Mouse (Mus musculus) cerebellum, adult 2 months (tissue): ENCODE measurements around the gene Kazn. TPM values are rescaled to one million over a fixed set of nuclear protein-coding genes. Genes with fewer than 3 reads are reported as not detected.
A peak's percentile ranks its signal among the peaks of the same experiment; 100 is the strongest.

Source experiments
- DNase-seq, 2 experiments: peaks; one replicate each; pipeline ENCODE4 v3.0.0; 2021
- H3K27ac ChIP-seq: fragments of 200-500 bp; 2 replicates; pipeline ENCODE4 v1.5.1; 2012; ENCODE audit warnings: low read length, control low read depth, inconsistent platforms; ENCODE audit not compliant: insufficient read depth
- H3K27me3 ChIP-seq: fragments of 200-500 bp; 2 replicates; pipeline ENCODE4 v1.6.1; 2012; ENCODE audit warnings: inconsistent platforms, mild to moderate bottlenecking, low read length, moderate library complexity; ENCODE audit not compliant: control insufficient read depth, insufficient read depth
- H3K4me1 ChIP-seq: fragments of 200-500 bp; 2 replicates; pipeline ENCODE4 v1.6.1; 2011; ENCODE audit warnings: low read length; ENCODE audit not compliant: control insufficient read depth, insufficient read depth
- H3K4me3 ChIP-seq: fragments of 200-500 bp; replicated peaks from 2 replicates; pipeline ENCODE3; 2011; ENCODE audit warnings: mild to moderate bottlenecking, low read depth, low read length, control low read depth; ENCODE audit not compliant: insufficient read depth
- CTCF ChIP-seq: fragments of 200-500 bp; IDR thresholded peaks from 2 replicates; pipeline ENCODE4 v1.5.1; 2011; ENCODE audit warnings: low read depth, mild to moderate bottlenecking, control low read depth, low read length, moderate library complexity, borderline replicate concordance; ENCODE audit not compliant: insufficient read depth
- POLR2A ChIP-seq: fragments of 200-500 bp; IDR thresholded peaks from 2 replicates; pipeline ENCODE4 v1.6.1; 2011; ENCODE audit warnings: low read length, control low read depth, borderline replicate concordance; ENCODE audit not compliant: insufficient read depth
- WGBS: fragments of 180-500 bp; shearing (Covaris S2); methylation state at CpG from one replicate; pipeline ENCODE4 v1.1.7; 2018; 5-methylcytosine and 5-hydroxymethylcytosine counted together
- polyA plus RNA-seq: library from polyadenylated mRNA; depleted of rRNA; stranded (reverse); fragments of >200 nt; gene quantifications from 2 replicates; pipeline ENCODE4 v1.2.3, GENCODE M21; 2012

The Kazn gene
- polyA plus RNA-seq, 1 experiment: 75.7 TPM

GRCm38 (mm10) chr4:142149202-142149601 lies 90.0 kb downstream of the Kazn start:
- DNase-seq: no peak
- Histone ChIP-seq H3K4me3 (no peak overlapping the region), H3K27me3 (no peaks in the 10 kb centered on the region), H3K4me1 (peaks cover 2% of the 10 kb centered on the region; the same call in 1 of the 2 replicates), H3K27ac (no peak overlapping the region)
- WGBS: 74% methylated on average over 9 of the region's 9 CpGs
- TF ChIP-seq CTCF (peak; percentile 34; the same call in 1 of the 2 replicates), POLR2A (no peak)

GRCm38 (mm10) chr4:142147671-142148070 lies 91.5 kb downstream of the Kazn start:
- WGBS: 96% methylated on average over 10 of the region's 10 CpGs
- Histone ChIP-seq H3K27ac (no peak overlapping the region), H3K27me3 (no peaks in the 10 kb centered on the region), H3K4me1 (no peaks in the 10 kb centered on the region), H3K4me3 (no peak overlapping the region)
- no peak for DNase-seq
- TF ChIP-seq POLR2A (no peak), CTCF (no peak)

GRCm38 (mm10) chr4:142144096-142144495 lies 95.1 kb downstream of the Kazn start:
- Histone ChIP-seq H3K27me3 (no peaks in the 10 kb centered on the region), H3K4me1 (no peaks in the 10 kb centered on the region), H3K4me3 (no peak overlapping the region), H3K27ac (no peak overlapping the region)
- DNase-seq: no peak
- no peak for TF ChIP-seq POLR2A
- TF ChIP-seq CTCF: peak; percentile 40; the same call in 1 of the 2 replicates
- 53% methylated on average over 5 of the region's 5 CpGs for WGBS

GRCm38 (mm10) chr4:142143290-142143689 lies 95.9 kb downstream of the Kazn start:
- TF ChIP-seq POLR2A (no peak), CTCF (no peak)
- H3K4me1 ChIP-seq: peaks cover 3% of the 10 kb centered on the region
- H3K4me3 ChIP-seq: no peak overlapping the region
- 93% methylated on average over 6 of the region's 6 CpGs for WGBS
- H3K27ac ChIP-seq: no peak overlapping the region
- DNase-seq: no peak
- no peaks in the 10 kb centered on the region for H3K27me3 ChIP-seq

GRCm38 (mm10) chr4:142139729-142140128 lies 99.5 kb downstream of the Kazn start:
- H3K27me3 ChIP-seq: no peaks in the 10 kb centered on the region
- WGBS: 92% methylated on average over 5 of the region's 5 CpGs
- DNase-seq: no peak
- H3K4me1 ChIP-seq: peaks cover 21% of the 10 kb centered on the region
- no peak overlapping the region for H3K27ac ChIP-seq
- no peak overlapping the region for H3K4me3 ChIP-seq
- TF ChIP-seq CTCF (no peak), POLR2A (no peak)

GRCm38 (mm10) chr4:142138356-142139099 lies 100.7 kb downstream of the Kazn start:
- DNase-seq: no peak
- H3K27ac ChIP-seq: no peak overlapping the region
- TF ChIP-seq POLR2A (no peak), CTCF (no peak)
- WGBS: 45% methylated on average over 9 of the region's 9 CpGs
- no peak overlapping the region for H3K4me3 ChIP-seq
- peaks cover 21% of the 10 kb centered on the region for H3K4me1 ChIP-seq
- H3K27me3 ChIP-seq: no peaks in the 10 kb centered on the region

- DNase-seq: peak; percentile 96 to 99
- WGBS: 17% methylated on average over 10 of the region's 10 CpGs
- Histone ChIP-seq H3K4me1 (peaks cover 21% of the 10 kb centered on the region), H3K4me3 (no peak overlapping the region), H3K27me3 (no peaks in the 10 kb centered on the region), H3K27ac (peak overlapping the region; percentile 50)
- TF ChIP-seq CTCF (no peak), POLR2A (no peak)
Observed at GRCm38 (mm10) chr4:142136766-142137503, 102.3 kb downstream of the Kazn start.
